Mouse (Mus musculus) MEL (cell line): ENCODE measurements around the gene Sdha. TPM values are rescaled to one million over a fixed set of nuclear protein-coding genes. Genes with fewer than 3 reads are reported as not detected.

Experiments used
- DNase-seq: peaks from one replicate; pipeline ENCODE4 v3.0.0; 2011; ENCODE audit warnings: low read depth, low spot score
- H3K27ac ChIP-seq: 2 replicates; pipeline ENCODE4 v1.5.1; 2012; ENCODE audit warnings: low read depth, mild to moderate bottlenecking, control low read depth, low read length, moderate library complexity; ENCODE audit not compliant: control insufficient read depth
- H3K27me3 ChIP-seq, 2 experiments: fragments of 150-350 bp in 1 of 2; sonication (generic) in 1 of 2; 2 replicates each; pipeline ENCODE4 v1.6.1; 2012; ENCODE audit warnings: low read length in 2 of 2, mild to moderate bottlenecking in 2 of 2, improper control_type of control experiment in 1 of 2, moderate library complexity in 1 of 2; ENCODE audit not compliant: insufficient read depth in 2 of 2, control insufficient read depth in 1 of 2
- H3K36me3 ChIP-seq, 2 experiments: 2 replicates each; pipeline ENCODE4 v1.6.1; 2012 to 2014; ENCODE audit warnings: low read length in 2 of 2, improper control_type of control experiment in 1 of 2, inconsistent platforms in 1 of 2, mild to moderate bottlenecking in 1 of 2; ENCODE audit not compliant: insufficient read depth in 2 of 2, control insufficient read depth in 1 of 2
- H3K4me1 ChIP-seq, 2 experiments: fragments of 150-350 bp in 1 of 2; sonication (generic) in 1 of 2; 2 replicates each; pipeline ENCODE4 v1.6.1; 2012; ENCODE audit warnings: low read length in 2 of 2, improper control_type of control experiment in 1 of 2, mild to moderate bottlenecking in 1 of 2; ENCODE audit not compliant: insufficient read depth in 2 of 2, control insufficient read depth in 1 of 2
- H3K4me3 ChIP-seq, 2 experiments: fragments of 150-350 bp in 1 of 2; sonication (generic) in 1 of 2; 2 replicates each; pipeline ENCODE4 v1.5.1; 2012; ENCODE audit warnings: low read depth in 2 of 2, low read length in 2 of 2, mild to moderate bottlenecking in 2 of 2, moderate library complexity in 2 of 2, control low read depth in 1 of 2, improper control_type of control experiment in 1 of 2; ENCODE audit not compliant: control insufficient read depth in 1 of 2, insufficient read depth in 1 of 2
- H3K79me2 ChIP-seq: 2 replicates; pipeline ENCODE4 v1.6.1; 2012; ENCODE audit warnings: mild to moderate bottlenecking, low read length, moderate library complexity; ENCODE audit not compliant: control insufficient read depth, poor library complexity, insufficient read depth
- H3K9ac ChIP-seq: 2 replicates; pipeline ENCODE4 v1.6.1; 2012; ENCODE audit warnings: low read depth, mild to moderate bottlenecking, control low read depth, low read length, moderate library complexity; ENCODE audit not compliant: control insufficient read depth, poor library complexity, severe bottlenecking
- H3K9me3 ChIP-seq: fragments of 150-350 bp; sonication (generic); replicated peaks from 2 replicates; pipeline ENCODE4 v1.6.1; 2012; ENCODE audit warnings: mild to moderate bottlenecking, low read length, improper control_type of control experiment, moderate library complexity; ENCODE audit not compliant: insufficient read depth
- CTCF ChIP-seq, 3 experiments: IDR thresholded peaks in 2 of 3; conservative IDR thresholded peaks in 1 of 3; 2 replicates each; pipeline ENCODE4 v1.5.1; 2011 to 2012; ENCODE audit warnings: low read length in 3 of 3, low read depth in 2 of 3, mild to moderate bottlenecking in 2 of 3, improper control_type of control experiment in 1 of 3, inconsistent platforms in 1 of 3, mixed read lengths in 1 of 3, moderate library complexity in 1 of 3; ENCODE audit not compliant: control insufficient read depth in 1 of 3, insufficient read depth in 1 of 3, poor library complexity in 1 of 3, severe bottlenecking in 1 of 3
- EP300 ChIP-seq, 2 experiments: IDR thresholded peaks; 2 replicates each; pipeline ENCODE4 v1.6.1; 2011; ENCODE audit warnings: improper control_type of control experiment in 2 of 2, low read length in 2 of 2, low read depth in 1 of 2, mild to moderate bottlenecking in 1 of 2
- JUND ChIP-seq: IDR thresholded peaks from 2 replicates; pipeline ENCODE4 v1.6.1; 2011; ENCODE audit warnings: low read depth, mild to moderate bottlenecking, improper control_type of control experiment, low read length
- MAZ ChIP-seq: IDR thresholded peaks from 2 replicates; pipeline ENCODE4 v1.6.1; 2012; ENCODE audit warnings: low read depth, mild to moderate bottlenecking, inconsistent platforms, low read length, improper control_type of control experiment
- MEF2A ChIP-seq: IDR thresholded peaks from 2 replicates; pipeline ENCODE4 v1.6.1; 2014; ENCODE audit warnings: low read depth, mild to moderate bottlenecking, inconsistent platforms, low read length, improper control_type of control experiment; ENCODE audit not compliant: poor library complexity, insufficient replicate concordance, severe bottlenecking; ENCODE audit errors: extremely low read depth
- MXI1 ChIP-seq: IDR thresholded peaks from 2 replicates; pipeline ENCODE4 v1.6.1; 2011; ENCODE audit warnings: mild to moderate bottlenecking, low read depth, low read length, improper control_type of control experiment
- MYB ChIP-seq: IDR thresholded peaks from 2 replicates; pipeline ENCODE4 v1.6.1; 2011; ENCODE audit warnings: mild to moderate bottlenecking, low read depth, low read length, improper control_type of control experiment
- NRF1 ChIP-seq: IDR thresholded peaks from 2 replicates; pipeline ENCODE4 v1.6.1; 2014; ENCODE audit warnings: low read depth, mild to moderate bottlenecking, inconsistent platforms, low read length, improper control_type of control experiment, moderate library complexity; ENCODE audit not compliant: poor library complexity, insufficient read depth, severe bottlenecking
- SIN3A ChIP-seq: IDR thresholded peaks from 2 replicates; pipeline ENCODE4 v1.6.1; 2012; ENCODE audit warnings: low read length, improper control_type of control experiment, inconsistent platforms
- TAL1 ChIP-seq: IDR thresholded peaks from 2 replicates; pipeline ENCODE4 v1.6.1; 2012; ENCODE audit warnings: mild to moderate bottlenecking, inconsistent platforms, low read length, moderate library complexity, mixed read lengths
- TCF12 ChIP-seq: IDR thresholded peaks from 2 replicates; pipeline ENCODE4 v1.6.1; 2014; ENCODE audit warnings: low read depth, mild to moderate bottlenecking, inconsistent platforms, low read length, improper control_type of control experiment, moderate library complexity
- USF1 ChIP-seq: IDR thresholded peaks from 2 replicates; pipeline ENCODE4 v1.6.1; 2014; ENCODE audit warnings: low read depth, mild to moderate bottlenecking, inconsistent platforms, low read length, improper control_type of control experiment, moderate library complexity
- ZC3H11A ChIP-seq: IDR thresholded peaks from 2 replicates; pipeline ENCODE4 v1.6.1; 2012; ENCODE audit warnings: low read depth, mild to moderate bottlenecking, inconsistent platforms, low read length, improper control_type of control experiment
- polyA plus RNA-seq, 2 experiments: library from polyadenylated mRNA; stranded (reverse) in 1 of 2; unstranded in 1 of 2; fragments of >175 nt in 1 of 2; fragments of >200 nt in 1 of 2; gene quantifications; 2 replicates each; pipeline versions ENCODE4 v1.2.1 to v1.2.4; 2012; ENCODE audit warnings: low replicate concordance in 2 of 2, low read depth in 1 of 2; ENCODE audit not compliant: insufficient read length in 2 of 2, insufficient read depth in 1 of 2, missing spikeins in 1 of 2
- total RNA-seq: library from RNA; depleted of rRNA; stranded (reverse); fragments of 300-350 nt; gene quantifications from 2 replicates; pipeline ENCODE4 v1.2.3, GENCODE M21; 2012; rRNA removed

Gene Sdha
- total and polyA plus RNA-seq, 3 experiments: 68.6 to 214 (median 145) TPM

- DNase-seq: no peak
- TF ChIP-seq EP300 (IDR thresholded peaks at IDR 0.05; ENCODE audit: low read depth in 1 of 2, low read length in 2 of 2): no peak
- TF ChIP-seq NRF1: no peak
- TF ChIP-seq ZC3H11A: no peak
- TF ChIP-seq USF1: no peak
- TF ChIP-seq TCF12: no peak
- no peak for TF ChIP-seq JUND
- no peak for TF ChIP-seq MAZ
- TF ChIP-seq MYB: no peak
- H3K4me1 ChIP-seq: no peaks in the 10 kb centered on the region
- no peaks in the 10 kb centered on the region for H3K9me3 ChIP-seq
- H3K4me3 ChIP-seq: no peak overlapping the region
- no peaks in the 10 kb centered on the region for H3K79me2 ChIP-seq
- no peak overlapping the region for H3K9ac ChIP-seq
- H3K27me3 ChIP-seq: no peaks in the 10 kb centered on the region
- no peak overlapping the region for H3K27ac ChIP-seq
- H3K36me3 ChIP-seq: no peaks in the 10 kb centered on the region
These were observed 60.4 kb downstream of the Sdha start for GRCm38 (mm10) chr13:74289646-74290045.

DNA sequence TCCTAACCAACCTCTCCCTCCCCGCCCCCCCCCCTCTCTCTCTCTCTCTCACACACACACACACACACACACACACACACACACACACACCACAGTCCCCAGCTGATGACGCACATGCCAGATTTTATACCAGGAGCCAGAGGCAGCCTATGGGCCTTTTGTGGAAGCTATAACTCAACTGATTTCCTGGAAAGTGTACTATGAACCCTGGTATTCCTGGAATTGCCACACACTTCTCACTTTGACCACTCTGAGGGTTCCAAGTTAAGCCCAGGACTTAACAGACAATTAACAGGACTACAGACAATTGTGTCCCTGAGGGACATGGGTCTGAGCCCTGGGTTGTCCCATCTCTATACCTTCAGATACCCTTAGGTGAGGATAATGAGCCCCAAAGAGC is 67.8 kb downstream of the Sdha start:
- Histone ChIP-seq H3K9me3 (no peaks in the 10 kb centered on the region), H3K27ac (no peak overlapping the region), H3K36me3 (no peaks in the 10 kb centered on the region), H3K4me3 (no peak overlapping the region), H3K27me3 (peaks cover 0 to 4% of the 10 kb centered on the region in 2 experiments; a peak in 2 of 4 replicates), H3K4me1 (no peaks in the 10 kb centered on the region), H3K79me2 (no peaks in the 10 kb centered on the region), H3K9ac (no peak overlapping the region)
- DNase-seq: no peak
- no peak for TF ChIP-seq CTCF (IDR thresholded peaks at IDR 0.05 in 2 of 3, conservative IDR thresholded peaks at IDR 0.05 in 1 of 3; ENCODE audit: control insufficient read depth in 1 of 3, insufficient read depth in 1 of 3, low read depth in 2 of 3, low read length in 3 of 3, poor library complexity in 1 of 3, severe bottlenecking in 1 of 3)
- no peak for TF ChIP-seq MXI1
- no peak for TF ChIP-seq MEF2A
- no peak for TF ChIP-seq MAZ
- TF ChIP-seq TAL1: no peak

- Histone ChIP-seq H3K9ac (no peak overlapping the region), H3K27ac (no peak overlapping the region), H3K79me2 (no peaks in the 10 kb centered on the region), H3K4me3 (no peak overlapping the region), H3K36me3 (peaks cover 0 to 8% of the 10 kb centered on the region in 2 experiments; a peak in 2 of 4 replicates), H3K9me3 (no peaks in the 10 kb centered on the region), H3K4me1 (peaks cover 0 to 6% of the 10 kb centered on the region in 2 experiments; a peak in 1 of 4 replicates), H3K27me3 (peaks cover 2 to 4% of the 10 kb centered on the region in 2 experiments; a peak in 2 of 4 replicates)
- peak; percentile 45 for DNase-seq
- TF ChIP-seq SIN3A: no peak
- 0 out of 4 replicates have a peak, but pooled peaks of 1 of the 2 experiments have one; percentile 26 for TF ChIP-seq EP300 (IDR thresholded peaks at IDR 0.05; ENCODE audit: low read depth in 1 of 2, low read length in 2 of 2)
These were observed 74.4 kb downstream of the Sdha start for GRCm38 (mm10) chr13:74275726-74276125.

Other genes with a start within 250 kb of the Sdha start
- gene Slc9a3, start 228.8 kb downstream of the Sdha start, total RNA-seq: 0.04 TPM in 1 of 2 replicates, not detected in the other
- not detected for gene Slc9a3, start 228.8 kb downstream of the Sdha start, polyA plus RNA-seq
- 23.3 and 24.2 TPM in 2 replicates for gene Exoc3, start 141.5 kb downstream of the Sdha start, total RNA-seq
- gene Exoc3, start 141.5 kb downstream of the Sdha start, polyA plus RNA-seq: 100 to 1,000 TPM in 1 of 2 experiments, 10 to 100 TPM in 1; 35.4 to 145 TPM
- gene Ahrr, start 57.9 kb downstream of the Sdha start, total RNA-seq: not detected in 2 replicates
- gene Ahrr, start 57.9 kb downstream of the Sdha start, polyA plus RNA-seq: under 1 TPM in 1 of 2 experiments, not detected in 1; 0.01 TPM
- 134 and 142 TPM in 2 replicates for gene Pdcd6, start 32.7 kb downstream of the Sdha start, total RNA-seq
- gene Pdcd6, start 32.7 kb downstream of the Sdha start, polyA plus RNA-seq: 100 to 1,000 TPM in 1 of 2 experiments, not detected in 1; 106 TPM
- gene Ccdc127, start within 50 bp of the Sdha start, total RNA-seq: 28.7 and 33.6 TPM in 2 replicates
- 10 to 100 TPM in 1 of 2 experiments, not detected in 1; 30.2 TPM for gene Ccdc127, start within 50 bp of the Sdha start, polyA plus RNA-seq
- 0.08 and 0.10 TPM in 2 replicates for gene Lrrc14b, start 13.7 kb upstream of the Sdha start, total RNA-seq
- not detected for gene Lrrc14b, start 13.7 kb upstream of the Sdha start, polyA plus RNA-seq
- gene Zfp72, start 40.6 kb upstream of the Sdha start, total RNA-seq: 1.6 and 2.2 TPM in 2 replicates
- 1 to 10 TPM in 1 of 2 experiments, not detected in 1; 2.0 TPM for gene Zfp72, start 40.6 kb upstream of the Sdha start, polyA plus RNA-seq
- 44.5 and 66.6 TPM in 2 replicates for gene Ftl1-ps1, start 49.4 kb upstream of the Sdha start, total RNA-seq
- 10 to 100 TPM in 1 of 2 experiments, not detected in 1; 35.0 TPM for gene Ftl1-ps1, start 49.4 kb upstream of the Sdha start, polyA plus RNA-seq
- 5.5 and 6.1 TPM in 2 replicates for gene Zfp825, start 143.7 kb upstream of the Sdha start, total RNA-seq
- 100 to 1,000 TPM in 1 of 2 experiments, 1 to 10 TPM in 1; 4.4 to 426 TPM for gene Zfp825, start 143.7 kb upstream of the Sdha start, polyA plus RNA-seq